Mouse (Mus musculus) midbrain, embryonic 16.5 days (tissue): ENCODE measurements at regions not wholly inside any gene's neighbourhood (a gene's known extent, or its start where the extent isn't known, plus 50 kb on each side); places are given as distances from the start of the nearest gene placed in this dataset.
A peak's percentile ranks its signal among the peaks of the same experiment; 100 is the strongest.

Experiments
- ATAC-seq: fragments of 200-750 bp; cut with Nextera tagmentation; 2 replicates; pipeline ENCODE4 v1.8.0; 2017; ENCODE audit warnings: moderate TSS enrichment
- H3K27ac ChIP-seq: fragments of 300-500 bp; sonication (generic); 2 replicates; pipeline ENCODE4 v1.5.1; 2014; ENCODE audit warnings: mild to moderate bottlenecking, low read length, mixed read lengths
- H3K27me3 ChIP-seq: fragments of 300-500 bp; sonication (generic); 2 replicates; pipeline ENCODE4 v1.6.1; 2014; ENCODE audit warnings: low read depth, low read length, mixed read lengths; ENCODE audit not compliant: control insufficient read depth, insufficient read depth
- H3K36me3 ChIP-seq: fragments of 300-500 bp; sonication (generic); 2 replicates; pipeline ENCODE4 v1.6.1; 2014; ENCODE audit warnings: mild to moderate bottlenecking, low read length, moderate library complexity, mixed read lengths; ENCODE audit not compliant: control insufficient read depth, insufficient read depth
- H3K4me1 ChIP-seq: fragments of 300-500 bp; sonication (generic); 2 replicates; pipeline ENCODE4 v1.6.1; 2014; ENCODE audit warnings: mild to moderate bottlenecking, low read length, mixed read lengths; ENCODE audit not compliant: control insufficient read depth, insufficient read depth
- H3K4me2 ChIP-seq: fragments of 300-500 bp; sonication (generic); 2 replicates; pipeline ENCODE4 v1.6.1; 2014; ENCODE audit warnings: mild to moderate bottlenecking, low read length, mixed read lengths
- H3K4me3 ChIP-seq: fragments of 300-500 bp; sonication (generic); 2 replicates; pipeline ENCODE4 v1.5.1; 2014; ENCODE audit warnings: low read depth, mild to moderate bottlenecking, low read length, moderate library complexity, mixed read lengths
- H3K9ac ChIP-seq: fragments of 300-500 bp; sonication (generic); 2 replicates; pipeline ENCODE4 v1.6.1; 2014; ENCODE audit warnings: low read depth, low read length, mixed read lengths
- H3K9me3 ChIP-seq: fragments of 300-500 bp; sonication (generic); replicated peaks from 2 replicates; pipeline ENCODE4 v1.6.1; 2014; ENCODE audit warnings: mild to moderate bottlenecking, low read length, mixed read lengths; ENCODE audit not compliant: control insufficient read depth, poor library complexity, severe bottlenecking
- WGBS: fragments of 180-500 bp; shearing (Covaris S2); extraction: QIAGEN DNeasy Blood & Tissue Kit; methylation state at CpG from one replicate; pipeline ENCODE4 v1.1.7; 2014; 5-methylcytosine and 5-hydroxymethylcytosine counted together

GRCm38 (mm10) chr3:4226986-4227385 lies 1523.6 kb upstream of the Gm8797 start:
- H3K27ac ChIP-seq, result no peak overlapping the region
- H3K4me1 ChIP-seq, result no peaks in the 10 kb centered on the region
- no peak for ATAC-seq
- H3K36me3 ChIP-seq, result no peaks in the 10 kb centered on the region
- 67% methylated on average over 2 of the region's 2 CpGs for WGBS
- H3K9ac ChIP-seq, result no peak overlapping the region
- no peak overlapping the region for H3K4me2 ChIP-seq
- no peaks in the 10 kb centered on the region for H3K27me3 ChIP-seq
- H3K9me3 ChIP-seq, result no peaks in the 10 kb centered on the region
- H3K4me3 ChIP-seq, result no peak overlapping the region

DNA sequence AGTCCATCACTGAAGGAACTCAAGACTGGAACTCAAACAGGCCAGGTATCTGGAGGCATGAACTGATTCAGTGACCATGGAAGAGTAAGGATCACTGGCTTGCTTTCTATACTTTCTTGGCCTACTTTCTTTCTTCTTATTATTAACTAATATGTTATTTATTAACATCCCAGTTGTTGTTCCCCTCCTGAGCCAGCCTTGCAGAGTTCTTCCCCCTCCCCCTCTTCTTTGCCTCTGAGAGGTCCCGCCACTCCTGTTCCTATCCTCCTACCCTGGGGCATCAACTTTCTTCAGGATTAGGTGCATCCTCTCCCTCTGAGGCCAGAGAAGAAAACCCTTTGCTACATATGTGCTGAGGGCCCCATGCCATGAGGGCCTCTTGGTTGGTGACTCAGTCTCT lies 1479.2 kb upstream of the Gm8797 start:
- no peak for ATAC-seq
- Histone ChIP-seq H3K27ac (no peak overlapping the region), H3K9me3 (no peaks in the 10 kb centered on the region), H3K36me3 (no peaks in the 10 kb centered on the region), H3K27me3 (no peaks in the 10 kb centered on the region), H3K4me1 (no peaks in the 10 kb centered on the region), H3K9ac (no peak overlapping the region), H3K4me3 (no peak overlapping the region), H3K4me2 (no peak overlapping the region)
- 82% methylated on average over 1 of the region's 1 CpGs for WGBS

DNA sequence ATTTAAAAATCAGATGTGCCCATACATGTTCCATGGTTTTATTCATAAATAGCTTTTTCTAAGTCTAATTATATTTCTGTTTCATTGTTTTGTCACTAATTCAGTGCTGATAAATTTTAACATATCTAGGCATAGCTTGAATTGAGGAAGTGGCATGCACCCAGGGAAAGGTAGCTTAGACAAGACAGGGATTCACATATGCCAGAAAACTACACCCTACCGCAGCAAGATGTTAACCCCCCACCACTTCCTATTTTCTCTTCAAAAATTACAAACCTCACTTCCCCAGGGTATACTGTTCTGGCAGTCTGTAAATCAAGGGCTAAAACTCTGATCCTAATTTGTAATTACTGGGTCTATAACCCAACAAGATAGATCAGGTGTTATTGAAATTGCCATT lies 1476.0 kb upstream of the Gm8797 start:
- ATAC-seq, result no peak
- Histone ChIP-seq H3K9ac (no peak overlapping the region), H3K27ac (no peak overlapping the region), H3K4me1 (peaks cover 2% of the 10 kb centered on the region; the same call in 1 of the 2 replicates), H3K9me3 (no peaks in the 10 kb centered on the region), H3K4me2 (no peak overlapping the region), H3K27me3 (no peaks in the 10 kb centered on the region), H3K4me3 (no peak overlapping the region), H3K36me3 (no peaks in the 10 kb centered on the region)
- WGBS, result 34% methylated on average over 1 of the region's 1 CpGs

GRCm38 (mm10) chr3:4278042-4278441 lies 1472.6 kb upstream of the Gm8797 start:
- Histone ChIP-seq H3K4me3 (no peak overlapping the region), H3K27me3 (no peaks in the 10 kb centered on the region), H3K9me3 (no peaks in the 10 kb centered on the region), H3K4me2 (no peak overlapping the region), H3K4me1 (peaks cover 5% of the 10 kb centered on the region), H3K36me3 (no peaks in the 10 kb centered on the region), H3K9ac (no peak overlapping the region), H3K27ac (peak overlapping the region; percentile 58; the same call in 1 of the 2 replicates)
- ATAC-seq, result peak; percentile 93
- under 1% methylated on average over 3 of the region's 3 CpGs for WGBS

- 7% methylated on average over 6 of the region's 6 CpGs for WGBS
- no peak for ATAC-seq
- no peaks in the 10 kb centered on the region for H3K36me3 ChIP-seq
- H3K4me3 ChIP-seq, result no peak overlapping the region
- H3K4me1 ChIP-seq, result peaks cover 5% of the 10 kb centered on the region
- H3K27me3 ChIP-seq, result no peaks in the 10 kb centered on the region
- no peak overlapping the region for H3K9ac ChIP-seq
- no peaks in the 10 kb centered on the region for H3K9me3 ChIP-seq
- 0 out of 2 replicates have a peak overlapping the region, but pooled peaks have one; percentile 38 for H3K27ac ChIP-seq
- H3K4me2 ChIP-seq, result no peak overlapping the region
These were observed 1470.1 kb upstream of the Gm8797 start for GRCm38 (mm10) chr3:4280366-4281020.

- peaks cover 5% of the 10 kb centered on the region for H3K4me1 ChIP-seq
- 4% methylated on average over 1 of the region's 1 CpGs for WGBS
- no peak overlapping the region for H3K27ac ChIP-seq
- H3K36me3 ChIP-seq, result no peaks in the 10 kb centered on the region
- no peaks in the 10 kb centered on the region for H3K9me3 ChIP-seq
- no peaks in the 10 kb centered on the region for H3K27me3 ChIP-seq
- H3K4me3 ChIP-seq, result no peak overlapping the region
- no peak overlapping the region for H3K9ac ChIP-seq
- H3K4me2 ChIP-seq, result no peak overlapping the region
- ATAC-seq, result no peak
These were observed 1469.5 kb upstream of the Gm8797 start for GRCm38 (mm10) chr3:4281092-4281491.

GRCm38 (mm10) chr3:4287141-4287540 lies 1463.5 kb upstream of the Gm8797 start:
- H3K4me1 ChIP-seq, result no peaks in the 10 kb centered on the region
- no peak overlapping the region for H3K27ac ChIP-seq
- H3K27me3 ChIP-seq, result no peaks in the 10 kb centered on the region
- no peaks in the 10 kb centered on the region for H3K36me3 ChIP-seq
- WGBS, result 73% methylated on average over 1 of the region's 1 CpGs
- no peak overlapping the region for H3K4me3 ChIP-seq
- no peaks in the 10 kb centered on the region for H3K9me3 ChIP-seq
- no peak overlapping the region for H3K4me2 ChIP-seq
- ATAC-seq, result no peak
- no peak overlapping the region for H3K9ac ChIP-seq

- no peaks in the 10 kb centered on the region for H3K36me3 ChIP-seq
- no peak overlapping the region for H3K27ac ChIP-seq
- H3K4me3 ChIP-seq, result no peak overlapping the region
- no peaks in the 10 kb centered on the region for H3K27me3 ChIP-seq
- H3K4me1 ChIP-seq, result no peaks in the 10 kb centered on the region
- no peak for ATAC-seq
- H3K9ac ChIP-seq, result no peak overlapping the region
- no peaks in the 10 kb centered on the region for H3K9me3 ChIP-seq
- 87% methylated on average over 4 of the region's 4 CpGs for WGBS
- no peak overlapping the region for H3K4me2 ChIP-seq
These were observed 1414.2 kb upstream of the Gm8797 start for GRCm38 (mm10) chr3:4336441-4336840.

DNA sequence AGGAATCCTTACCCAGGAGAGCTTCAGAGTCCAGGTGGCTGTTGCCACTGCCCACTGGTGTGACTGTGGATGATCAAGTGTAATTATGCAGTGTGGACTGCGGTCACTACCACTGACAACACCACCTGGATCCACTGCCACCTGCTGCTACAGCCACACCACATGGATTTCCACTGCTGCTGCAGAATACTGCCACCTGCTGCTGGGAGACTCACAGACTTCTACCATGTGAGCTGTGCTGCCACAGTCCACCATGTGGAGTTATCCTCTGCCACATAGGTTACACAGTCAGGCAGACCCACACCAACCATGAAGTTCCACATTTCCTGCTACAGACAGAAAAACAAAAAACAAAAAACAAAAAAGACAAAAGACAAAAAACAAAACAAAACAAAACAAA lies 1411.5 kb upstream of the Gm8797 start:
- Histone ChIP-seq H3K4me3 (no peak overlapping the region), H3K9me3 (no peaks in the 10 kb centered on the region), H3K4me2 (no peak overlapping the region), H3K4me1 (no peaks in the 10 kb centered on the region), H3K9ac (no peak overlapping the region), H3K27ac (no peak overlapping the region), H3K36me3 (no peaks in the 10 kb centered on the region), H3K27me3 (no peaks in the 10 kb centered on the region)
- 87% methylated on average over 1 of the region's 1 CpGs for WGBS
- ATAC-seq, result no peak; the same call in 1 of the 2 replicates
